Mouse (Mus musculus): ENCODE results near the gene 9130019O22Rik. TPM values are rescaled to one million over a fixed set of nuclear protein-coding genes. Genes with fewer than 3 reads are reported as not detected.
"Not testable (repeated sequence)": the region's sequence is repeated elsewhere in the genome, so short reads cannot be mapped to it uniquely, and the experiment has no call there.

9130019O22Rik gene
- total RNA-seq, 2 experiments from 2014 or later, result 1.8 to 5.0 TPM

DNA sequence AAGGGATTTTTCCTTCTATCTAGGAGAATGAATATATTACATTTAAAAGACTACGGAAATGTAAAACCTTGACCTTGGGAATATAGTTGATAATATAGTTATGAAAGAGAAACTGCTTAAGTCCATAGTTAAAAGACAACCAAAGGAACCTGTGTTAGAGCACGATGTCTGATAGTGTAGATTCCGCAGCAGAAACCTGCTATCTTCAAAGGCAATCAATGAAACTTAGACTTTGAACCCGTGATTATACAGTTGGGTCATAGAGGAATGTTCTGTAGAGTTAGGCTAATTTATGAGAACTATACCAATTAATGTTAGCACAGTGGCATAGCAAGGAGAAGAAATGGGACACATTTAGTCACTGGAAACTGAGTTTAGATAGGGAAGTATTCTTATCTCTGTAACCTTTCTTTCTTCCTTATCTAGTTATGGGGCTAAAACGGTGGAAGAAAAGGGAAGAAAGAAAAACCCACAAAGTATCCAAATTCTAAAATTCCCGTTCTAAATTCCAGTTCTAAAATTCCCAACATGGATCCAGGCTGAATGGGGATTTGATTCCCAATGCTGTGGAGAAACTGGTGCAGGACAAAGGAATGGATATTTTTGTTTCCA lies 8.6 kb downstream of the 9130019O22Rik start:
- no peak for ATAC-seq (ENCODE audit: poor library complexity, severe bottlenecking)

DNA sequence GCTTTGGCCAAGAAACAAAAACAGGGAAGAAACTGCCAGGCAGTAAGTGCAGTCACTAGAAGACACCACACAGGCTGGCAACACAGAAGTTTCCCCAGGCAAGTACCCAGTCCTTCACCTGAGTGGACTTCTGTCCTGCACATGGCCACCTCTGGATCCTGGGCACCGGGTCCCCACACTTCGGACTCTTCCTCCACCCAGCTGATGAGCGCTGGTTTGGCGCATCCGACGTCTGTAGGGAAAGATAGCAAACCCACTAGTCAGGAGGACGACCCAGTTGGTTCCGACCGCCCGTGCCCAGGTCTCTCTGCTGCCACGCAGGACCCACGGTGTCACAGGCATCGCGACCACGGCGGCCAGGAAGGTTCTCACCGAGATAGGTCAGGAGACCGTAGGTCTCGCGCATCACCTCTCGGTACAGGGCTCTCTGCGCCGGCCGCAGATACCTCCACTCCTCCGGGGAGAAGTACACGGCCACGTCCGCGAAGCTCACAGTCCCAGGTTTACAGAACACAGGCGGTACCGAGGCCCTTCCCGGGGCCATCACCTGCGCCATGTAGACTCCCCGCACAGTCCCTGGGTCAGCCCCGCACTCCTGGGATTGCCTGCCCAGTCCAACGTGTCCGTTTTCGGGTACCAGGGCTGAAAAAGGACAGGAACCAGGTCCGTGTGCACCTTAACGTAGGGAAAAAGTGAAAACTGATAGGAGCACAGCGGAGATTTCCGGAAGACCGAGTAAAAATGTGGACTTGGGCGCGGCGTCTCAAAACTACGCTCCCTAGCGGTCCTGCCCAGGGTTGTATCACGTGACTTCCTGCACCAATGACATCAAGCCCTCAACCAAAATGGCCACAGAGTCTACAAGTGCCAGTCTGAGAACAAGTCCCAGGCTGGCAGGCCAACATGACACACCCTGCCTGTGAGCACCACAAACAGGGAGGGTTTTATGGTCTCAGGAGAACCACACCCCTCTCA lies 11.4 kb downstream of the 9130019O22Rik start, which contains the start of gene Zfp747:
TSS of gene Zfp747 (minus strand) at position 780 of the 975 bp plus-strand sequence.
- peak; percentile 96 for ATAC-seq (ENCODE audit: poor library complexity, severe bottlenecking)

DNA sequence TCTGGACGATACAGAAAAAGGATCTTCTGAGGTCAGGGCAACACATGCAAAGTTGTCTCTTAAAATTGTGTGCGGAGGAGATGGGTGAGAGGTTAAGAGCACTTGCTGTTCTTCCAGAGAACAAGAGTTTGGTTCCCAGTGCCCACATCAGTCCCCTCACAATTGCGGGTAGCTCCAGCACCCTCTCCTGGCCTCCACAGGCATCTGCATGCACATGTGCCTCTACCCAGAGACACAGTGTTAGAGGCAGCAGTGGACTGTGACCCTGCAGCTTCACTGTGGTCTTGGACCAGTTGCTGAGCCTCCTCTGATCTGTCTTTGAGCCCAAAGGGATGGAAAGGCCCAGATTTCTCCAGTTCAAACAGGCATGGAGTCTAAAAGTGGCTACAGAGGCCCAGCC lies 15.1 kb downstream of the 9130019O22Rik start:
- not testable (repeated sequence) for ATAC-seq (ENCODE audit: poor library complexity, severe bottlenecking)

DNA sequence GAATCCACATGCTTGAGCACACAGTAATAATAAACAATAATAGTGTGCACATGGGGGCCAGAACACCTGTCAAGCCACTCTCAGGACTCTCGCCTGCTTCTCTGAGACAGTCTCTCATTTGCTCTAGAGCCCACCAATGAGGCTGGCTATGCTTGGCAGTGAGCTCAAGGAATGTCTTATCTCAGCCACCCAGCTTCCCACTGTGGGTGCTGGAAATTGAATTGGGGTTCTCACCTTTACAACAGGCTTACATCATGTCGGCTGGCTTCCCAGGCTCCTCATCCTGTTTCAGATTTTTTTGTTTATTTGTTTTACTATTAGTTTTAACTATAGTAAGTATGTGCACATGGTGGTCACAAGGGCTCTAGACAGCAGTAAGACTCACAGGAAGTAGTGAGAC lies 15.8 kb downstream of the 9130019O22Rik start:
- ATAC-seq (ENCODE audit: poor library complexity, severe bottlenecking), result no peak

DNA sequence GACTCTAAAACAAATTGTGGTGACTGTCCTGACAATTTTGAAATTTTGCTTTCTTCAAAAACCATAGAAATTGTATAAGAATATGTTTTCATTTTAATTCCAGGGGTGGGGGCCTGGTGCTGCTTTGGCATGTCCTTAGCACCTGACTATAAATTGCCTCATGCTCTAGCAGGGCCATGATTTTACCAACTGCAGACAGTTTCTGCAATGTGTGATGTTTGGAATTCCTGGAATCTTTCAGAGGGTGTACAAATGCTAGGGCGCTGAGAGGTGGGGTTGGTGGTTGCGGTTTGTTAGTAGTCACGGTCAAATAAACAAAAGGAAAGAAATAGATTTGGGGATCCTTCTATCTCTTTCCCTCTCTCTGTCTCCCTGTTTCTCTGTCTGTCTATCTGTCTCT lies 20.7 kb downstream of the 9130019O22Rik start:
- no peak for ATAC-seq (ENCODE audit: poor library complexity, severe bottlenecking)

DNA sequence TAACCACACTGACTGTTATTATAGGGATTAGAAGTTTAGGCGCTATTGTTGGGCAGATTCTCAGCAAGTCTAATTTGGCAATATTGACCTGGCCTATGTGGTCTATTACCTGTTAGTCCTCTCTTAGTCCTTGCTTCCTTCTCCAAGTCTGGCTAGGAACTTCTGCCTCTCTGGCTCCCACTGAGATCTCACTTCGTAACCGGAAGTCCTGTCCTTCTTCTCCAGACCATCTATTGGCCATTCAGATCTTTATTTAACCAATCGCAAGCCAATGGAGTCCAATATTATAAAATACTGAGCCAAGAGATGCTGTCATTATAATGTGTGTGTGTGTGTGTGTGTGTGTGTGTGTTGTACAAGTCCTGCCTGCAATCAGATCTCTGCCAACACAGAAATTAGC lies 22.8 kb downstream of the 9130019O22Rik start:
- ATAC-seq (ENCODE audit: poor library complexity, severe bottlenecking), result no peak

DNA sequence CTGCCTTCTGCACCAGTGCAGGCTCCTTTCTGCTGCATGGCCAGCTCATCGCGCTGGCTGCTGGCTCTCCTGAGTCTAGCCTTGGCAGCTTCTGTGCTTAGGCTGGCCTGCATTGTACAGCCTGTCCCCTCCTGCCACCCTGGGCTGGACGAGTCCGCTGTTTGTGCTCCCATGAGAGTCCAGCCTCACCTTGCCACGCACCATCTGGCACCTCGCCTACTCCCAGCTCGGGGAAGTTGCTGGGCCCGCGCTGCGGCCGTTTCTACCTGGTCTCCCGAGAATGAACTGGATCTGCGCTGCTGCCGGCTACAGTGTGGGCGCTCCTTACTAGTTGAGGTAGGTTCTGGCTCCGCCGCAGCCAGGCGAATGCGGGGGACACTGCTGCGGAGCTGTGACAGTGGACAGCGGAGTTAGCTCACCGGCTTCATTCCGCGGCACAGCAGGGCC lies 23.5 kb downstream of the 9130019O22Rik start:
- ATAC-seq (ENCODE audit: poor library complexity, severe bottlenecking), result no peak

DNA sequence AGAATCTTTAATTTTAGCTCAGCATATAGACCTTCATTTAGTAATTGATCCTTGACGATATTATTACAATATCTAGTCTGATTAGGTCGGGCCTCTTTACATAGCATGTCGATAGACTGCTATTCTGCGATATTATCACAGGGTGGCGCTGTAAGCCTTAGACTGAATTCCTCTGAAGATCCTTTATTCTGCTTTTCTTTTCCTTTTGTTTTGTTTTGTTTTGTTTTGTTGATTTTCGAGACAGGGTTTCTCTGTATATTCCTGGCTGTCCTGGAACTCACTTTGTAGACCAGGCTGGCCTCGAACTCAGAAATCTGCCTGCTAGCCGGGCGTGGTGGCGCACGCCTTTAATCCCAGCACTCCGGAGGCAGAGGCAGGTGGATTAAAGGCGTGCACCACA lies 24.5 kb downstream of the 9130019O22Rik start:
- ATAC-seq (ENCODE audit: poor library complexity, severe bottlenecking), result peak; percentile 83

DNA sequence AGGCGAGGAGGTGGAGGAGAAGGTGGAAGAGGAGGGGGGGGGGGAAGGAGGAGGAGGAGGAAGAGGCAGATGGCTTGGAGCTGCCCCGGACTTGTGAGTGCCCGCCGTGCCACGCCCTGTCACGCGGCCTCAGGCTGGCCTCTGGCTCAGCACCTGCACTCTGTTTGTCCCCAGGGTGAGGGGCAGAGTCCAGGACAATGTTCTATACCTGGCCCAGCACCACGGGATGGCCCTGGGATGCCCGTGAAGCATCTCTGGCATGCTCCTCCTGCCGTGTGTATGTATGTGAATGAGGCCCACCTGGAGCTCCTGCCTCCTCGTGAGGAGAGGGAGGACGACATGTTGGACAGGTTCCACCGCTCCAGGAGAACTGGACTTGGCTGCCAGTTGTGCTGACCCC lies 25.5 kb downstream of the 9130019O22Rik start:
- ATAC-seq (ENCODE audit: poor library complexity, severe bottlenecking), result no peak

DNA sequence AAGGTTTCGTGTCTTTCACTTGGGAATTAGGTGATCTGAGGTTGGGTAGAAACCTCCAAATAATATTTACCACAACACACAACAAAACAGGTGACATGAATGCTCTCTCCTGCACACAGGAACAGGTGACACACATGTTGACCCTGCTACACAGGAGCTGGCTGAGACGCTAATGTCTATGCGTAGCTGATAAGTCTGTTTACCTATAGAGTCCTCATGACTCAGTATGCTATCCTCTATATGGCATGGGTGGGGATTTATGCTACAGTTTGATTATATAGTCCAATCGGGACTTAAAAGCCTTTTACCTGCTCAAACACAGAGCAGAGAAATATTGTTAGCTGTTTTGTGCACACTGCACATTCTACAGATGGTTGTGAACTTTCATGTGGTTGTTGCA lies 26.7 kb downstream of the 9130019O22Rik start:
- no peak for ATAC-seq (ENCODE audit: poor library complexity, severe bottlenecking)

DNA sequence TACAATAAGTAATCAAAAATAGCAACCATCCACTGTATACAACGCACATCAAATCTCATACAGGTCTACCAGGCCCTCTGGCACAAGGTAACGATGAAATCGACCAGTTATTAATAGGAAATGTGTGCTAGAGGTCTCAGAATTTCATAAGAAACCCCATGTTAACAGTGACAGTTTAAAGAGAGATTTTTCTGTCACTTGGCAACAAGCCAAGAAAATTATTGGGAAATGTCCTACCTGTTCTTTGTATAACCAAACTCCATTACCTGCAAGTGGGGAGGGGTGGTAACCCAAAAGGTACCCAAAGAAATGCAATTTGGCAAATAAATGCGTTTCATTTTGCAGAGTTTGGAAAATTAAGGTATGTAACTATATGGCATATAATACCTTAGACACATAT lies 28.5 kb downstream of the 9130019O22Rik start:
- no peak for ATAC-seq (ENCODE audit: poor library complexity, severe bottlenecking)

DNA sequence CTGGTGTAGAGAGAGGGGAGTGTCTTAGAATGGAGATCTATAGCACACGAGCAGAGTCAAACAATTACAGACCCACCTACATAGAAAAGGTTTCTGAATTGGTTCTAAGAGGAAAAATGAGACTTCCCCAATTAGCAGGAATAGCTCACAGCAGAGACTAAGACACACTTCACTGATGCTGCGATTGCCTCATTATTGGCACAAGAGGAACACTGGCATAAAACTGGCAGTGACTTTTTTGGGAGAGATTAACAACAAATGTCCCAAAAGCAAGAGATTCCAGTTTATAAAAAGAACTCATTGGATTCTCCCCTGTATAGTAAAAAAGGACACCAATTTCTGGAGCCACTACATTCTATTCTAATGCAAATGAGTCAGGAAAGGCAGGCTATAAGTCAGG lies 29.1 kb downstream of the 9130019O22Rik start:
- ATAC-seq (ENCODE audit: poor library complexity, severe bottlenecking), result no peak

DNA sequence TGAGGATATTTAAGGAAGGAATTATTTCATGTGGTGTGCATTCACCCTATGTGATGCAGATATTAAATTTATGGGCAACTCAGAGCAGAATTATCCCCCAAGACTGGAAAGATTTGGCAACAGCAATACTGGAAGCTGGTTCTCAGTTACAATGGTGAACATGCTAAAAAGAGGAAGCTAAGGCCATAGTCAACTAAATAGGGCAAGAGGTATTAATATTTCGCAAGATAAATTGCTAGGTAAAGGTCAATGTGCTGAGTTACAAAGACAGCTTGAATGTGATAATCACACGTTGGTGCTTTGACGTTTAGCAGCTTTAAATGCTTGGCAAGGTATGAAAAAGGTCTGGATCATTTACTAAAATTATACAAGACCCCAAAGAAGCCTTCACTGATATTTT lies 31.2 kb downstream of the 9130019O22Rik start:
- no peak for ATAC-seq (ENCODE audit: poor library complexity, severe bottlenecking)

DNA sequence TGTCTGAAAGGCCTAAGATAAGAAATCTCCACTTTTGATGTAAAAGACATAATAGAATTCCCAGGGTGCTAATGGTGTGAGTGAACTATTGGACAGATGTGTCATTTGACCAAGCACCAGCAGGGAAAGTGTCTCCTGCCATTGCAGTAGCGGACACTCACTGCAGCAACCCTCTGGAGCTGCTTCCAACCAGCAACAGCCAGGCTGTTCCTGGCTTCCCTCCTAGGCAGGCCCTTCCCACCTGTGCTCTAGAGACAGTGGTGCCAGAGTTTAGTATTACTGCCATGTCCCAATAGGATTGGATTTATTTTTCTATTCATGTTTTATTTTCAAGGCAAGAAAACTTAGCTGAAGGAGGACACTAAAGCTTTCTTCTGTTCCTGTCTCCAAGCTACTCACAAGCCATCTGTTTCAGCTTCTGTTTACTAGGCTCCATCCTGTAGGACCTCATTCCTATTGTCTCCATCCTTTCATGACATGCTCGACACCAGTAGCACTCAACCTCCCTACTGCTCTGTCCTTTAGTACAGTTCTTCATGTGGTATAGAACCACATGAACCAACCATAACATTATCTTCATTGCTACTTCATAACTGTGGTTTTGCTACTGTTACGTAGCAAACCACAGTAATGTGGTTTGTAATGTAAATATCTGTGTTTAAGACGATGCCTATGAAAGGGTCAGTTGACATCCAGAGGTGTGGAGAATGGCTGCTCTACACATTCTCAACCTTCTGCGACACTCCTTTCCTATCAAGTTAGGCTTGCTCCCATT lies 35.5 kb downstream of the 9130019O22Rik start:
- no peak for ATAC-seq (ENCODE audit: poor library complexity, severe bottlenecking)

DNA sequence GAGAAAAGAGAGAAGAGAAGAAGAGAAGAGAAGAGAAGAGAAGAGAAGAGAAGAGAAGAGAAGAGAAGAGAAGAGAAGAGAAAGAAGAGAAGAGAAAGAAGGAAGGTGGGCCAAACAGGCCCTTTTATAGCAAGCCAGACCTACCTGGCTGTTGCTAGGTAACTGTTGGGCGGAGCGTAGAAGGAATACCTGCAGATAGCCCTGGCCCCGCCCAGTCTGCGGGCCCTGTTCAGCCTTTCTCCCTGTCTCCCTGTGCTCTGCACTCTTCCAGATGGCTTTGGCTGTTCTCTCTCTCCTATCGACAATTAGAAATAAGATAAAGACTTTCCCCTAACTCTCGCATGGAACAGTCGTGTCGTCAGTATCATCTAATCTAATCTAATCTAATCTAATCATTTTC lies 40.3 kb downstream of the 9130019O22Rik start:
- no peak for ATAC-seq (ENCODE audit: poor library complexity, severe bottlenecking)

DNA sequence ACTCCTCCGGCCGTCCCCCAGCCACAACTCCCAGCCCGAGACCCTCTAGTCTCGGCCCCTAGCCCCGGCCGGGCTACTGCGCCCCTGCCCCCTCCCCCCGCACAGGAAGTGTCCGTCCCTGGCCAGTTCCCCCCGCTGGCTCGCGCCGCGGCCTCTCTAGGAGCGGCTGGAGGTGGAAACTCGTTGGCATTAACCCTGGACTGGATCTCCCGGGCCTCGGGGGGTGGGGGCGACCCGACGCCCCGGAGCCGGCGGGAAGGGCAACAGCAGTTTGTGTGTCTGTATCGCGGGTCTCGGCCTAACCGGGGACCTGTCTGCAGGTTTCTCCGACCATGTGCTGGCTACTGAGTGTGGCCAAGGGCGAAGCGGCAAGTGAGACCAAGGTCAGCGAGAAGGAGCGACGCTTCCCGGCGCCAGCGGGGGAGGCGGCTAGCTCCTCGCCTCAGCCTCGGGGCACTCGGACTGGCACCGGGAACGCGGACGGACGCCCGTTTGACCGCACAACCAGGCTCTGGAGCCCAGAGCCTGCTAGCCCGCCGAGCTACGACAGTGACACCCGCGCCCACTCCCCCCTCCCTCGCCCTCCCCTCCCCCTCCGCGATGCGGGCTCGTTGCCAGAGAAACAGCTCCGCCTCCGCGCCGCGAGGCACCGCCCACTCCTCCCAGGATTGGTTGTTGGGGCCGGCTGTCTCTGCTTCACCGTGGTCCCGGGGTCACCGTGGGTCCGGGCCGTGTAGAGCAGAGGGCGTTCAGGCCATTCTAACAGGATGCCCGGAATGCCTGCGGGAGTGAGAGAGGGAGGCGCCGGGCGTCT lies 41.2 kb downstream of the 9130019O22Rik start, which contains the start of gene Zfp768:
TSS of gene Zfp768 (minus strand) at position 78 of the 814 bp plus-strand sequence.
- ATAC-seq (ENCODE audit: poor library complexity, severe bottlenecking), result peak; percentile 89

DNA sequence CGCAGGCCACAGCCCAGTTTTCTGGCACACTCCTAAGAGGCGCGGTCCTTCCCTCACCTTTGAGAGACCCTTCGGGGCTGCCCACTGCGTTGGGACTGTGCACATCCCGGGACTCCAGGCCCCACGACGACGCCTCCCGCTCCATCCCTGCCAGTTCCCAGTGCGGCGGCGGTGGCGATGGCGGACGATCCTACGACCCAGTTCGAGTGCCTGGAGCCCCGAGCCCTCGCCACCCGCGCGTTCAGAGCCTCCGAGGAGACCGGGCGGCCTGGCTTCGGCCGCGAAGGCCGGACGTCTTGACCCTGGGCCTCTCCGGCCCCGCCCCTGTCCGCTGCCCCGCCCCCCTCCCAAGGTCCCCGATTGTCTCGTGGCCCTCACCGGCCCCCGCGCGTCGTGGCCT lies 41.9 kb downstream of the 9130019O22Rik start:
- peak; percentile 51 for ATAC-seq (ENCODE audit: poor library complexity, severe bottlenecking)

DNA sequence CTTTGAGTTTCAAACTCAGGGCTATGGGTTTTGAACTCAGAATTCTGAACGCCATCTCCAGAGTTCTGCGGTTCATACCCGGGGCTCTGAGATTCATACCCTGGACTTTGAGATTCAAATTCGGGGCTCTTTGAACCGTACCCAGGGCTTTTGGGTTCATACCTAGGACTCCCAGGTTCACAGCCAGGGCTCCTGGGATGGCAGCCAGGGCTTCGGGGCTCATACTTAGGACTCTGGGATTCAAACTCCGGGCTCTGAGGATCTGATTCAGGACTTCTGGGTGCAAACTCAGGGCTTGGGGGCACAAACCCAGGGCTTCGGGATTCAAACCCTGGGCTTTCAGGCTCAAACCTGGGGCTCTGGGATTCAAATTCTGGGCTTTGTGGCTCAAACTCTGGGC lies 42.6 kb downstream of the 9130019O22Rik start:
- ATAC-seq (ENCODE audit: poor library complexity, severe bottlenecking), result no peak

DNA sequence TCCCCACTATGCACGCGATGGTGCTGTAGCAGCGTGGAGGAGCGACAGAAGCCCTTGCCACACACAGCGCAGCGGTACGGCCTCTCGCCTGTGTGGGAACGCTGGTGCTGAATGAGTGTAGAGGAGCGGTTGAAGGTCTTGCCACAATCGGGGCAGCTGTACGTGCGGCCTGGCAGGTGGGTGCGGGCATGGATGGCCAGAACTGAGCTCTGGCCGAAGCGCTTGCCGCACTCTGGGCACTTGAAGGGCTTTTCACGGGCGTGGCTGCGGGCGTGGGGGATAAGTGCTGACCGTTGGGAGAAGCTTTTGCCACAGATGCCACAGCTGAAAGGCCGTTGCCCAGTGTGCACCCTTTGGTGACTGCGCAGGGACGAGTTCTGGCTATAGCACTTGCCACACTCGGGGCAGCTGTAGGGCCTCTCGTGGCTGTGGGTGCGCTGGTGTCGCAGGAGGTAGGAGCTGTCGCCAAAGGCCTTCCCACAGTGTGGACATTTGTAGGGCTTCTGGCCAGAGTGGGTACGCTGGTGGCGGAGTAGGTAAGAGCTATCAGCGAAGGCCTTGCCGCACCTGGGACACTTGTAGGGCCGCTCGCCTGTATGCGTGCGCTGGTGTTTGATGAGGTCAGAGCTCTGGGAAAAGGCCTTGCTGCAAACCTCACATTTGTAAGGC lies 43.5 kb downstream of the 9130019O22Rik start:
- ATAC-seq (ENCODE audit: poor library complexity, severe bottlenecking), result no peak

DNA sequence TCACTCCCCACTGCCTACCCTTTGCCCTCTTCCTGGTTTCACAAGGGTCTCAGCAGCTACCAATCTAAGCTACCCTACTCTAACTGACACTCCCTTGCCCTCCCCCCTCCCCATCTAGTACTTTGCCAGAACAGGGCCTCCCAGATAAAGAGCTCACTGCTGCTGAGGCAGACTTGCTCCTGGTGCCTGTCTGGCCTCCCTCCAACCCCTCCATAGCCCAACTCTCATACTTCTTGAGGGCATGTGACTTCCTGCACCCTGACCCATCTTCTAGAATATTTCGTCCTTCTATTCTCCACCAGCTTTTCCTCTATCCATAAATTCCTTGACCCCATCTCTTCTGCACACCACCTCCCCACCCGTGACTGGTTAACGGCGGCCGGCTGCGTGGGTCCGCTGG lies 44.1 kb downstream of the 9130019O22Rik start:
- ATAC-seq (ENCODE audit: poor library complexity, severe bottlenecking), result no peak

Measured in megakaryocyte, adult 5-6 weeks (primary cell).